Mouse (Mus musculus) megakaryocyte-erythroid progenitor cell, adult 5-6 weeks (primary cell): ENCODE measurements at regions not wholly inside any gene's neighbourhood (a gene's known extent, or its start where the extent isn't known, plus 50 kb on each side); places are given as distances from the start of the nearest gene placed in this dataset.
"Not testable (repeated sequence)": the region's sequence is repeated elsewhere in the genome, so short reads cannot be mapped to it uniquely, and the experiment has no call there.

Experiments
- ATAC-seq: replicated peaks from 2 replicates; pipeline ENCODE4 v1.8.0; 2016; ENCODE audit warnings: mild to moderate bottlenecking, inconsistent platforms; ENCODE audit not compliant: severe bottlenecking, poor library complexity, low FRiP score, low TSS enrichment

DNA sequence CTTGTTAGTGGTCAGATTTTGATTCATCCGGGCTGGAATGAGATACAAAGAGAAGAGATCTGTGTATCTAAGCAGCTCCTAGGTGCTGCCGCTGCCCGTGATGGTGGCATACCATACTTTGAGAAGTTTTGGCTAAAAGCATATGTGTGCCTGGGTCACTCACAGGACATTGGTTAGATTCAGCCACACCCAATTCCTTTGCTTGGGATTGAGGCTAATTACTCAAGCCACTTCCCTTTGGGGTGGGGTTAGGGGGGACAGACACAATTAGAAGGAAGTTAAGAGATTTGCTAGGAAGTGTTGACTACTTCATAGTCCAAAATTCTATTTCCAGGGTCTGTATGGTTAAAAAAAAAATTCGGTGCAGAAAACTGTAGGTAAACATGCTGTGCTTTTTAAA lies 97.9 kb upstream of the Klf4 start:
- ATAC-seq = not testable (repeated sequence)

DNA sequence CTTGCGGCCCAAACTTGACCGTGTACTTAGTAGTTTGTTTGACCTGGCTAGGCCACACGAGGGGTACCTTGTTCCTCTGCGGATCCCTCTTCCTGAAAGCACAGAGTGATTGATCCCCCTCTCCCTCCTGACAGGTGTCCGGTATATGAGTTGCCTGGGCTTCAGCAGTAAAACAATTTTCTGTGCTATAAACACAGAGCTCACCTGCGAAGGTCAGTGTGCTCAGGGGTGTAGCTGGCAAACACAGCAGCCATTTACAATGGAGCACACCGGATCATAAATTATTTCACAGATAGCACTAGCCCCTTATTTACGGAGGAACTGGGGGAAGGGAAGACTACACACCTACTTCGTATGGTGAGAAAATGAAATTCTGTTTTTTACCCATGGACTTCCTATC lies 92.5 kb upstream of the Klf4 start:
- ATAC-seq = no peak

DNA sequence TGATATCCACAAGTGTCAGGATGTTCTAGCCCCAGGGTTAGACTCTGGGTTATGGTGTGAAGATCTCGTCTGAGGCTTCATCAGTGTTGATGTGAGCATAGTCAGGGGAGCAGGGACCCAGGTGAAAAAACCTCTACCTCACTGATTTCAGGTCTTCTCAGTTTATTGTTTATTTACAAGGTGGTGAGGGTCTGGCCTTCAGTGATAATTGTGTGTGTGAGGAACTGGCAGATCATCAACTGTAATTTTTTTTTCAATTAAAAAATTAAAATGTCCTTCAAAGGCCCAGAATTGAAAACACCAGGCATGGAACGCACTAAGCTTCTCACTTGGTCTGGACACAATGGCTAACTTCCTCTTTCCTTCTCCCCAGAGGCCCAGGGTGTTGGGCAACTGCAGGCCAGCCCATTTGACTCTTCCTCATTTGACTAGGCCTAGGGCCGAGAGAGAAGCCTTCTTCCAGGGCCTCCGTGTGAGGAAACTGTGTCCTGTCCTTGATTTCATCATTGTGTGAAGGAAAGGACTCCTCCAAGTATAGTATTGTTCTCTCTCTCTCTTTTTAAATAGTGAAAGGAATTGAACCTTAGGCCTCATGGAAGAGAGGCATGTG lies 91.0 kb upstream of the Klf4 start:
- ATAC-seq = no peak

DNA sequence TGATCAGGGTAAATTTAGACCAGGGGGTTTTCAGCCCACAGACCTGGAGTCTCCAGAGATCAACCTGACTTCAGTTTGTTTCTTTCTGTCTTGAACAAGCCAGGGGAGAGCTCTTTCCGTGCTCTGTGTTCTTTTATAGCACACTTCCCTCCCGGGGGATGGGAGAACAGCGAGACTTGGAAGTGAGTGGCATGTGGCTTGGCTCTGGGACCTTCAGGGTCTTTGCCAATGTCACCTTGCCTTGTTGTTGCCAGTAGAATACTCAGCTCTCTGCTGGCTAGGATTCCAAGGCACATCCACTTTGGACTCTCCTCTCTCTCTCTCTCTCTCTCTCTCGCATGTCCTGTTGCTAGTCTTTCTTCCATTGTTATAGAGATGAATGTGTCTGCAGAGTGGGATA lies 90.4 kb upstream of the Klf4 start:
- no peak for ATAC-seq

GRCm38 (mm10) chr4:55619891-55620290 lies 87.6 kb upstream of the Klf4 start:
- ATAC-seq = no peak

GRCm38 (mm10) chr4:55615808-55616207 lies 83.5 kb upstream of the Klf4 start:
- no peak for ATAC-seq

DNA sequence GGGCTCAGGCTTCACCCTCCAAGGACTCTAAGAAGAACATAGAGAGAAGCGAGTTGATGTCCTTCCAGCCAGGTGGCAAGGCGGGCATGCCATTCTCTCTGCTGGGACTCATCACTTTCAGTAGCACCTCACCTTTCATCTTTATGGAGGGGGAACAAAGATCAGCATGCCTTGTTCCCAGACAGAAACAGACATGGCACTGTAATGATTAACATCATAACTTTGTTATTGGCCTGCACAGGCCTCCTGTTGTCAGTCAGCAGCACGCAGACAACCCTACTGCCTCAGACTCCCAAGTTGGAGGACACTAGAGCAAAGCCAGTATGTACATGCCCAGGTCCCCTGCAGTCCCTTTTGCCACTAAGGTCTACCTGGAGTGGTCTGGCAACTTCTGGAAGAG lies 81.3 kb upstream of the Klf4 start:
- no peak for ATAC-seq

- ATAC-seq = no peak
Measured at GRCm38 (mm10) chr4:55610998-55611397, 78.7 kb upstream of the Klf4 start.

DNA sequence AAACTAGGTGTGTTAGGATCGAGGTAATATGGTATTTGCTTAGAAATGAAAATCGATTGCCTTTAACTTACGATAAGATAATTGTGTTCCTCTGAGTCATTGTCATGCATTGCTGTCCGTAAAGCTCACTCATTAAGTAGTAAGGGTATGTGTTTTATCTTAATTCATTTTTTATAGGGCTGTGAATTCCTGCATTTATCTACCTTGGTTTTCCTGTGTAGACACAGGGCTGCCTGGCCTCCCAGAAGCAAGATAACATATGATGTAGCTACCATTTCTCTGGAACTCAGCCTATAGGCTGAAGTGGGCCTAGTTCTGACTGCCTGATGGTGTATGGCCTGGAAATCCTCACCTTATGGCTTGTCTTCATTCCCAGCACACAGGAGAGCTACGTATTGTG lies 76.9 kb upstream of the Klf4 start:
- ATAC-seq = no peak

GRCm38 (mm10) chr4:55605541-55605940 lies 73.3 kb upstream of the Klf4 start:
- ATAC-seq = no peak

DNA sequence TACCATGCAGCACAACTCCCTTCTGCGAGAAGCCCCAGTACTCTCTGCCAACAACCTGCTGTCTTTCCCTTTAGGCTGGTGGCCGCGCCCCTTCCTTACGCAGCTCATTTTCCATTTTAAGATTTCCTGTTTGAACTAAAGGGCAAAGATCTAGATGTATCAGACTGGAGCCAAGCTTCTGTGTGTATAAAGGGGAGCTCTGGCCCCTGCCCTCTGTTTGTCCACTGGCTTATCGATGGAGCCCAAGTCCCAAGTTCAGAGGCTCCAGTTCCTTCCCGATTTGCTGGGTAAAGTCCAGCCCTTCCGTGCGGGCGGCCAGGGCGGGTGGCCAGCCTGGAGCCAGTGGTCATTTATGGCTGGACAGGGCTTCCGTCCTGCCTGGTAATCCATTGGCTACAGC lies 72.6 kb upstream of the Klf4 start:
- ATAC-seq = no peak

- no peak for ATAC-seq
Measured at GRCm38 (mm10) chr4:55603821-55604435, 71.7 kb upstream of the Klf4 start.

DNA sequence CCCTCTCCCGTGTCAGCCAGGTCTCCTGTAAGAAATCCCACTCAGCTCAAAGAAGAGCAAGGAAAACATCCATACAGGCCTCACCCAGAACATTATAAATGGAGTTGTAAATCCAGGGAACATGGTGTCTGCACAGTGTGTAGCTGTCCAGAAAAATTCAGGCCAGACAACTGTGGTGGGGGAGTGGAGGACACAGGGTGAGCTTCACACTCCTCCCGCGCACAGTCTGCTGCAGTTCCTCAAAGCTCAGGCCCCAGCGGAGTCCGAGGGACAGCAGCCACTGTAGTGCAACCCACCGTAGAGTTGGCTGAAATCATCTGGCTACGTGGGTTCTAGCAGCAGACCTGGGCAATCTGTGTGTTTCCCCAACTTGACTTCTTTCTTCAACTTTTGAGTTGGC lies 62.9 kb upstream of the Klf4 start:
- ATAC-seq = no peak

GRCm38 (mm10) chr4:55594699-55595098 lies 62.4 kb upstream of the Klf4 start:
- no peak for ATAC-seq

DNA sequence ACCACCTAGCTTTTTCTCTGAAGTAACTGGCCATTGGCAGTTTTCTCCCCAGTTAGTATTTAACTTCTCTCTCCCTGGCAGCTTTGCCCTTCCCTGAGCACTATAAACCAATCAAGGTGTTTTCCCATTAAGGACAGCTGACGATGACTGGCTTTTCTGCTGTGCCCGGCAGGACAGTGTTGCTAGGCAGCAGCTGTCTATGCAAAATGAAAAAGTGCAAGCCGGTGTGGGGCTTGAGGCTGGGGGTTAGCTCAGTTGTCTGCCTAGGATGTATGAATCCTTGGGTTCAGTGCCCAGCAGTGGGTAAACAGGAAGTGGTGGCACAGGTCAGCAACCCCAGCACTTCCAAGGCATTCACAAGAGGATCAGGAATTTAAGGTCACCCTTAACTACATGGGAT lies 60.9 kb upstream of the Klf4 start:
- ATAC-seq = no peak

GRCm38 (mm10) chr4:55586212-55586611 lies 53.9 kb upstream of the Klf4 start:
- ATAC-seq = no peak

DNA sequence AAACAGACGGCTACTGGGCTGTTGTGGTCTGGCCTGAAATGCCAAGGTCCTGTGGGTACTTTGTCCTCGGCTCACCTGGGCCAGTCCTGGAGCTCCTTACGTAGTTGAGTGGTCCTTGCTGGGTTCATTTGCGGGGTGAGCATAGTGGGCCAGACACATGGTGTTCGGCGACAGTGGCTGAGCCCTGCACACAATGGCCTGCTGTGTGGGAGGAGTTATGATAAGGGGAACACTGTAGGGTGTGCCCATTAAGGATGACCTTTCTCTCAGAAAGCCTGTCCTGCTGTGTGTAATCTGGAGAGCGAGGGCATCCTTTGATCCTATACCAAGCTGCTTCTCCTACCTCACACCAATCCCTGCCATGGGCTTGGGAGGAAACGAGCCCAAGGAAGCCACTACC lies 51.3 kb upstream of the Klf4 start:
- no peak for ATAC-seq
